22 mouse cellular contexts compared by ENCODE assay signal in the genomic region with DNA sequence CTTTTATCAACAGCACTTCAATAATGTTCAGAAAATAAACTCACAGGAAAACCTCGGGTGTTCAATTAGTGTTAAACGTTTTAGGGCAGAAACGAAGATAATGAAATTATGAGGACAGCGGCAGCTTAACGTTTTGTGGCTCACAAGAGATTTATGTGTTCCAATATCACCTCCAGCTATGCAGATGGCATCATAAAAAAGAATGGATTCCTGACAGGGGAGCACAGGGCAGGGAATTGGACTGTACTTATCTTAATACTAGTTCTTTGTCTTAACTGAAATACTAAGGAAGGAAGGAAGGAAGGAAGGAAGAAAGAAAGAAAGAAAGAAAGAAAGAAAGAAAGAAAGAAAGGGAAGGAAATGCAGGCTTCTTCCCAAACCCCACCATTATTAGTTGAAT.
"Had no signal": no experiment of that assay in that cellular context is flagged by ENCODE, and none has a peak within 500 bp of the region (broad histone marks: within the 10 kb centered on the region; RNA-seq: fewer than 3 reads in every experiment).

No protein-coding gene starts in this region.

- H3K27ac ChIP-seq: gastrocnemius, adult 2 months; heart, embryonic 10.5 days; intestine, embryonic 15.5 days; layer of hippocampus, adult 2 months; left cerebral cortex, adult 2 months; limb, embryonic 13.5 days; limb, embryonic 15.5 days; liver, embryonic 12.5 days had no signal

- ATAC-seq: forebrain, embryonic 16.5 days; inflammation-experienced regulatory T-cells, adult 6 months; intestine, embryonic 15.5 days; intestine, postnatal 0 days; liver, embryonic 12.5 days had no signal

- H3K4me3 ChIP-seq: gastrocnemius, adult 2 months; heart, embryonic 10.5 days; heart, embryonic 12.5 days; intestine, embryonic 15.5 days; layer of hippocampus, adult 2 months; left cerebral cortex, adult 2 months; limb, embryonic 13.5 days; limb, embryonic 15.5 days; liver, embryonic 12.5 days had no signal

- H3K9ac ChIP-seq: heart, embryonic 12.5 days; intestine, embryonic 15.5 days; limb, embryonic 13.5 days; limb, embryonic 15.5 days; liver, embryonic 12.5 days had no signal

- H3K9me3 ChIP-seq: heart, embryonic 10.5 days; heart, embryonic 12.5 days; intestine, embryonic 15.5 days; limb, embryonic 13.5 days; limb, embryonic 15.5 days; liver, embryonic 12.5 days had no signal

- H3K36me3 ChIP-seq: heart, embryonic 10.5 days; heart, embryonic 12.5 days; intestine, embryonic 15.5 days; limb, embryonic 13.5 days; limb, embryonic 15.5 days; liver, embryonic 12.5 days had no signal

- H3K4me1 ChIP-seq: heart, embryonic 10.5 days; heart, embryonic 12.5 days; intestine, embryonic 15.5 days; liver, embryonic 12.5 days had no signal

- H3K27me3 ChIP-seq: heart, embryonic 12.5 days; intestine, embryonic 15.5 days; limb, embryonic 13.5 days; limb, embryonic 15.5 days; liver, embryonic 12.5 days had no signal

- H3K4me2 ChIP-seq: heart, embryonic 12.5 days; intestine, embryonic 15.5 days; limb, embryonic 13.5 days; limb, embryonic 15.5 days; liver, embryonic 12.5 days had no signal

- DNase-seq: gastrocnemius, adult 2 months; gastrocnemius, postnatal 10 days; gastrocnemius, postnatal 25 days; heart, adult 18-20 months; heart, postnatal 10 days; heart, postnatal 4 days; kidney, adult 18-20 months; kidney, adult 8-10 months; kidney, postnatal 10 days; kidney, postnatal 25 days; kidney, postnatal 4 days had no signal
